Mouse (Mus musculus): ENCODE measurements around the gene Ppp1r26. TPM values are rescaled to one million over a fixed set of nuclear protein-coding genes. Genes with fewer than 3 reads are reported as not detected.

The Ppp1r26 gene
- 1 to 10 TPM; 4.2 to 4.6 TPM for total RNA-seq (2021)

- DNase-seq (ENCODE audit: low spot score) = no peak
- intact Hi-C loops (cut with DNase I) = no loop called here
These were observed at the start of gene Ppp1r26 for GRCm38 (mm10) chr2:28446515-28447314. Gene Ppp1r26, plus strand, starts transcription at chr2:28446800.

- DNase-seq (ENCODE audit: low spot score) = no peak
- intact Hi-C loops (cut with DNase I) = no loop called here
These were observed 49.7 kb upstream of the Ppp1r26 start for GRCm38 (mm10) chr2:28396928-28397327.

- intact Hi-C loops (cut with DNase I) = no loop called here
- DNase-seq (ENCODE audit: low spot score) = no peak
These were observed 49.0 kb upstream of the Ppp1r26 start for GRCm38 (mm10) chr2:28397417-28398119.

GRCm38 (mm10) chr2:28401647-28402046 lies 45.0 kb upstream of the Ppp1r26 start:
- intact Hi-C loops (cut with DNase I) = no loop called here
- DNase-seq (ENCODE audit: low spot score) = no peak

- DNase-seq (ENCODE audit: low spot score) = no peak
- intact Hi-C loops (cut with DNase I) = no loop called here
These were observed 44.5 kb upstream of the Ppp1r26 start for GRCm38 (mm10) chr2:28402128-28402527.

- no peak for DNase-seq (ENCODE audit: low spot score)
- intact Hi-C loops (cut with DNase I) = no loop called here
These were observed 38.8 kb upstream of the Ppp1r26 start for GRCm38 (mm10) chr2:28407796-28408195.

GRCm38 (mm10) chr2:28409144-28409543 lies 37.5 kb upstream of the Ppp1r26 start:
- intact Hi-C loops (cut with DNase I) = no loop called here

GRCm38 (mm10) chr2:28409566-28409965 lies 37.0 kb upstream of the Ppp1r26 start:
- intact Hi-C loops (cut with DNase I) = no loop called here
- no peak for DNase-seq (ENCODE audit: low spot score)

More at GRCm38 (mm10) chr2:28409144-28409543, 37.5 kb upstream of the Ppp1r26 start:
- no peak for DNase-seq (ENCODE audit: low spot score)

- intact Hi-C loops (cut with DNase I) = no loop called here
- DNase-seq (ENCODE audit: low spot score) = no peak
These were observed 33.7 kb upstream of the Ppp1r26 start for GRCm38 (mm10) chr2:28412936-28413335.

- intact Hi-C loops (cut with DNase I) = no loop called here
- no peak for DNase-seq (ENCODE audit: low spot score)
These were observed 32.4 kb upstream of the Ppp1r26 start for GRCm38 (mm10) chr2:28414116-28414756.

- intact Hi-C loops (cut with DNase I) = loop anchor here (5.0 kb wide), 1 partner anchor 432 kb away; no protein-coding TSS in a partner anchor
- no peak for DNase-seq (ENCODE audit: low spot score)
These were observed 31.9 kb upstream of the Ppp1r26 start for GRCm38 (mm10) chr2:28414757-28415137.

- intact Hi-C loops (cut with DNase I) = loop anchor here (2.0 to 5.0 kb wide), 2 partner anchors 111 to 433 kb away; no protein-coding TSS in a partner anchor
- no peak for DNase-seq (ENCODE audit: low spot score)
These were observed 31.1 kb upstream of the Ppp1r26 start for GRCm38 (mm10) chr2:28415387-28416024.

- intact Hi-C loops (cut with DNase I) = loop anchor here (2.0 to 5.0 kb wide), 2 partner anchors 112 to 434 kb away; no protein-coding TSS in a partner anchor
- DNase-seq (ENCODE audit: low spot score) = no peak
These were observed 30.1 kb upstream of the Ppp1r26 start for GRCm38 (mm10) chr2:28416511-28416910.

GRCm38 (mm10) chr2:28418034-28418433 lies 28.6 kb upstream of the Ppp1r26 start:
- peak; percentile 58 for DNase-seq (ENCODE audit: low spot score)
- intact Hi-C loops (cut with DNase I) = loop anchor here (1.0 to 5.0 kb wide), 2 partner anchors 214 to 436 kb away; no protein-coding TSS in a partner anchor

- DNase-seq (ENCODE audit: low spot score) = peak; percentile 31
- intact Hi-C loops (cut with DNase I) = loop anchor here (2.0 to 5.0 kb wide), 3 partner anchors 438 to 651 kb away; no protein-coding TSS in a partner anchor
These were observed 26.7 kb upstream of the Ppp1r26 start for GRCm38 (mm10) chr2:28419898-28420297.

GRCm38 (mm10) chr2:28423167-28423566 lies 23.4 kb upstream of the Ppp1r26 start:
- no peak for DNase-seq (ENCODE audit: low spot score)
- intact Hi-C loops (cut with DNase I) = loop anchor here (5.0 kb wide), 1 partner anchor 496 kb away; no protein-coding TSS in a partner anchor

- intact Hi-C loops (cut with DNase I) = no loop called here
- DNase-seq (ENCODE audit: low spot score) = no peak
These were observed 19.4 kb upstream of the Ppp1r26 start for GRCm38 (mm10) chr2:28427226-28427625.

- intact Hi-C loops (cut with DNase I) = no loop called here
- DNase-seq (ENCODE audit: low spot score) = no peak
These were observed 15.8 kb upstream of the Ppp1r26 start for GRCm38 (mm10) chr2:28430846-28431245.

- no peak for DNase-seq (ENCODE audit: low spot score)
- intact Hi-C loops (cut with DNase I) = no loop called here
These were observed 13.8 kb upstream of the Ppp1r26 start for GRCm38 (mm10) chr2:28432811-28433210.

- intact Hi-C loops (cut with DNase I) = no loop called here
- DNase-seq (ENCODE audit: low spot score) = no peak
These were observed 13.1 kb upstream of the Ppp1r26 start for GRCm38 (mm10) chr2:28433512-28433911.

Data from heart, postnatal 25 days (tissue).